Mouse (Mus musculus): ENCODE measurements around the gene Npas3. TPM values are rescaled to one million over a fixed set of nuclear protein-coding genes. Genes with fewer than 3 reads are reported as not detected.

Npas3 gene
- polyA plus RNA-seq, 1 experiment from 2014 or later: 0.96 TPM

- Histone ChIP-seq H3K4me2 (no peak overlapping the region), H3K9me3 (replicated peaks) (no peaks in the 10 kb centered on the region), H3K27me3 (peaks cover 9% of the 10 kb centered on the region; the same call in 1 of the 2 replicates), H3K9ac (no peak overlapping the region), H3K27ac (no peak overlapping the region), H3K4me1 (peaks cover 4% of the 10 kb centered on the region; the same call in 1 of the 2 replicates), H3K36me3 (no peaks in the 10 kb centered on the region), H3K4me3 (replicated peaks) (no peak overlapping the region)
- ATAC-seq (replicated peaks; ENCODE audit: low FRiP score): no peak
- WGBS: 76% methylated on average over 3 of the region's 3 CpGs
Measured at GRCm38 (mm10) chr12:54105946-54106345, 857.5 kb downstream of the Npas3 start.

GRCm38 (mm10) chr12:54110342-54110741 lies 861.9 kb downstream of the Npas3 start:
- no peak for ATAC-seq (replicated peaks; ENCODE audit: low FRiP score)
- Histone ChIP-seq H3K36me3 (no peaks in the 10 kb centered on the region), H3K4me2 (no peak overlapping the region), H3K9me3 (replicated peaks) (no peaks in the 10 kb centered on the region), H3K9ac (no peak overlapping the region), H3K27me3 (0 out of 2 replicates have a peak, but pooled peaks cover 3% of the 10 kb centered on the region), H3K27ac (no peak overlapping the region), H3K4me1 (no peaks in the 10 kb centered on the region), H3K4me3 (replicated peaks) (no peak overlapping the region)
- 42% methylated on average over 2 of the region's 2 CpGs for WGBS

GRCm38 (mm10) chr12:54110930-54111329 lies 862.5 kb downstream of the Npas3 start:
- no peak for ATAC-seq (replicated peaks; ENCODE audit: low FRiP score)
- H3K36me3 ChIP-seq: no peaks in the 10 kb centered on the region
- H3K27me3 ChIP-seq: 0 out of 2 replicates have a peak, but pooled peaks cover 3% of the 10 kb centered on the region
- H3K4me3 ChIP-seq (replicated peaks): no peak overlapping the region
- H3K4me2 ChIP-seq: no peak overlapping the region
- WGBS: 54% methylated on average over 3 of the region's 3 CpGs
- H3K9me3 ChIP-seq (replicated peaks): no peaks in the 10 kb centered on the region
- H3K4me1 ChIP-seq: no peaks in the 10 kb centered on the region
- H3K9ac ChIP-seq: no peak overlapping the region
- no peak overlapping the region for H3K27ac ChIP-seq

DNA sequence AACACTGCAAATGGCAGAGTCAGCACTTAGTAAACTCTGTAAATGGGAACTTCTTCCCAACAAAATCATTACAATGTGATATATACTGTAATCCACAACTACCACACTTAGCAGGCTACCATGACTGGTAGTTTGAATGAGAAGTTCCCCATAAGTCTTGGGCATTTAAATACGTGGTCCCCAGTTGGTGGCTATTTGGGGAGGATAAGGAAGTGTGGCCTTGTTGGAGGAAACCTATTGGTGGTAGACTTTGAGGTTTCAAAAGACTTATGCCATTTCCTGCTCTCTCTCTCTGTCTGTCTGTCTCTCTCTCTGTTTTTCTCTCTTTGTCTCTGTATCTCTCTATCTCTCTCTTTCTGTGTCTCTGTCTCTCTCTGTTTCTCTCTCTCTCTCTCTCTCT lies 871.9 kb downstream of the Npas3 start:
- no peak for ATAC-seq (replicated peaks; ENCODE audit: low FRiP score)
- 88% methylated on average over 1 of the region's 1 CpGs for WGBS
- no peaks in the 10 kb centered on the region for H3K4me1 ChIP-seq
- H3K9me3 ChIP-seq (replicated peaks): no peaks in the 10 kb centered on the region
- no peaks in the 10 kb centered on the region for H3K27me3 ChIP-seq
- H3K4me2 ChIP-seq: no peak overlapping the region
- H3K9ac ChIP-seq: no peak overlapping the region
- no peak overlapping the region for H3K4me3 ChIP-seq (replicated peaks)
- no peaks in the 10 kb centered on the region for H3K36me3 ChIP-seq
- H3K27ac ChIP-seq: no peak overlapping the region

DNA sequence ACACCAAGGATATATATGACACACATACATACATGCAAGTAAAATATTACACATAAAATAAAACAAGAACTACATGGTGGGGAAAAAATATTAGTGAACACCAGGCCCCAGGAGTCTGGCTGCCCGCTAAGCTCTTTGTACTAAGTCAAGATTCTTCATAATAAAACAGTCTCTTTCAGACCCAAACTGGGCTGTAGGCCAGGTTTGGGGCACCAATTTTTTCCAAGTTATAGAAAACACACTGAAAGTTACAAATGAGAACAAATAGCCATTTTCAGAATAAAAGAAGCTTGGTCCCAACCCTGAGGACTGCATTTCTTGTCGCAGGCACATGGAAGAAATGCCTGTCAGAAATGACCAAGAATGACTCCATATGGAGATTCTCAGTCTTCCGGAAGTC lies 872.8 kb downstream of the Npas3 start:
- no peak overlapping the region for H3K4me2 ChIP-seq
- no peak overlapping the region for H3K4me3 ChIP-seq (replicated peaks)
- no peaks in the 10 kb centered on the region for H3K27me3 ChIP-seq
- H3K9me3 ChIP-seq (replicated peaks): no peaks in the 10 kb centered on the region
- WGBS: 75% methylated on average over 3 of the region's 3 CpGs
- no peak for ATAC-seq (replicated peaks; ENCODE audit: low FRiP score)
- no peak overlapping the region for H3K9ac ChIP-seq
- H3K36me3 ChIP-seq: no peaks in the 10 kb centered on the region
- no peak overlapping the region for H3K27ac ChIP-seq
- H3K4me1 ChIP-seq: no peaks in the 10 kb centered on the region

All from kidney, embryonic 15.5 days (tissue).